Mouse (Mus musculus) small intestine, adult 10 weeks (tissue): ENCODE measurements around the gene Snrpd3. TPM values are rescaled to one million over a fixed set of nuclear protein-coding genes. Genes with fewer than 3 reads are reported as not detected.

ENCODE experiments used
- polyA plus RNA-seq: library from polyadenylated mRNA; stranded (reverse); fragments of 350-450 nt; fragmentation: Illumina TruSeq; extraction: RNeasy Lipid Tissue Mini Kit (QIAGEN cat#74804); gene quantifications from one replicate; pipeline ENCODE4 v1.2.3, GENCODE M21; 2014; ENCODE audit warnings: low replicate concordance

Snrpd3 gene
- 12.1 TPM for polyA plus RNA-seq

DNA sequence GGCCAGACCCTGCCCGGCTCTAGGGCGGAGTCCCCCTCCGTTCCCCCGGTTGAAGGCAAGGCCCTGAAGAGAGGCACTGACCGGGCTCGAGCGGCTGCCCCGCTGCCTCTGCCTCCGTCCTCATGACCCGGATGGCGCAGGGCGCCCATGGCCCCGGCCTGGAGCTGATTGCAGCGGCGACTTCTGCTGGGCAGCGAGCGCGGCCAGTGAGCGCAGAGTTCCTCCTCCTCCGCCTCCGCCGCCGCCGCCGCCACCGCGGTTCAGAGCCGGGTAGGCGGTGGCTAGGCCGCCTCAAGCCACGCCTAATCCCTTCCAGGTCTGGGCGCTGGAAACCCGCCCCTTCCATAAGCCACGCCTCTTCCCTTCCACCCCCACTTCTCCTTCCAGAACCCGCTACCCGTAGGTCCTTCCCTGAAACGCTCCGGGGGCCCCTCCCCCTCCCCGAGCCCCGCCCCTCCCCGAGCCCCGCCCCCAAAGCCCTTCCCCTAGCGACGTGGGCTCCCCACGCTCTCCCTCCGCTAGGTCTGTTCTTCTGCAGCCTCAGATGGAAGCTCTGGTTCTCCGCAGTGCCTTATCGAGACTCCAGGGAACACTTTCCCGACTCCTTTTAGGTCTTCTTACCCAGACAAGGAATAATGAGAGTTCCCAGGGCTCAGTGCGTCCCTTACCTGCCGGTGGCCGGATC lies at the start of gene Snrpd3:
Snrpd3 (plus strand) TSS at position 479 of the 685 bp plus-strand sequence.

DNA sequence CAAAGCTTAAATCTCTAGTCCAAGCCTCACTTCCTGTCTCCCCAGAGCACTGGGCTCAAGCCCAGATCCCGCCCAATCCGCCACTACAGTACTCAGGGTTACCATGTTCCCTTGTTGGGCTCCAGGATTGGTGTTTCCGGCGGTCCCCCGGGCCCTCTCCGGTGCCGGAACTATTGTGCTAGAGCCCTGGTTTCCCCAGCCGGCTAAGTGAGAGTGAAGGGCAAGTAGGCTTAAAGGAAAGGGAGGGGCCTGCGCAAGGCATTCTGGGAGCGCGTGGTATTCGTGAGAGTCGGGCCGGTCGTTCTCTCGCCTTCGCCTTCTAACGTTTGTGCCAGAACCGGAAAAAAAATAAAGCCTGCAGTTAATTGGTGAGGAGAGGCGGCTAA lies 400 bp downstream of the Snrpd3 start, which contains the start of gene Gucd1:
Gucd1 (minus strand) TSS at position 215 of the 386 bp plus-strand sequence.

GRCm38 (mm10) chr10:75559676-75560548 lies 42.6 kb downstream of the Snrpd3 start, which contains the start of gene Lrrc75b:
TSS of gene Lrrc75b (minus strand) at chr10:75560330.

DNA sequence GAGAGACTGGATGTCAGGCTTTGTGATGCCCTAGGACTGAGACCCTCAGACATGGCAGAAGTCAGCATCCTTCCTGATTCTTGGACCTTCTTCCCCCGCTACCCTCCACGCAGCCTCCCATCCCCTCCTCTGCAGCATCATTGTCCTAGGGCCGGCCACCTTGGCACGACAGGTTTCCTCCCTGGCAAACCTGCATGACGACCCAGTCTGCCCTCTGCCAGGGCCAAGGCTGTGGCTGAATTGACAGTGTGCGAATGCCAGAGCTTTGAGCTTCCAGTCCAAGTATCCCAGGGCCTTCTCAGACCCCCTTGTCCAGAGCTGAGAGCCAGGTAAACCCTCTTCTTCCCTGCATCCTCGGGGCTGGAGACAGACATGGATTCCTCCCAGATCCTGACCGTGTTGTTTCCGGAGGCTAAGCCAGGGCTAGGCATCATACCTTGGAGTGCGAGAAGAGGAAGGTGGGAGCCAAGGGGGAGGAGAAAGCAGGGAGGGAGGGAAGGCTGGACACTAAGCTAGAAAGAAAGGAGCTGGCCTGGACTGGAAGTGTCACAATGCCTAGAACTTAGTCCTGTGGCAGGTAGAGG lies 43.8 kb downstream of the Snrpd3 start, which contains the start of gene Ggt1:
Ggt1 (plus strand) TSS at position 534 of the 584 bp plus-strand sequence.

Other genes with a start within 250 kb of the Snrpd3 start
- gene Adora2a, start 200.7 kb upstream of the Snrpd3 start, polyA plus RNA-seq = not detected
- gene Upb1, start 116.4 kb upstream of the Snrpd3 start, polyA plus RNA-seq = 8.9 TPM
- gene Gucd1, start 421 bp downstream of the Snrpd3 start, polyA plus RNA-seq = 17.9 TPM
- gene Lrrc75b, start 42.8 kb downstream of the Snrpd3 start, polyA plus RNA-seq = 1.9 TPM
- gene Ggt1, start 44.1 kb downstream of the Snrpd3 start, polyA plus RNA-seq = 22.9 TPM
- gene Ggt5, start 71.8 kb downstream of the Snrpd3 start, polyA plus RNA-seq = 1.2 TPM
- 3.5 TPM for gene Susd2, start 126.5 kb downstream of the Snrpd3 start, polyA plus RNA-seq
- 2.5 TPM for gene Cabin1, start 246.8 kb downstream of the Snrpd3 start, polyA plus RNA-seq